Mouse (Mus musculus): ENCODE results near the gene Gmpr. TPM values are rescaled to one million over a fixed set of nuclear protein-coding genes. Genes with fewer than 3 reads are reported as not detected.

Gmpr gene
- total RNA-seq, 4 experiments from 2014 or later = 171 to 206 (median 197) TPM

- no peak for DNase-seq (ENCODE audit: low spot score in 2 of 2)
These were observed 93.2 kb downstream of the Gmpr start for GRCm38 (mm10) chr13:45600443-45600842.

Other genes with a start within 250 kb of the Gmpr start
- 10 to 100 TPM; 11.4 to 21.1 (median 15.7) TPM for gene Mylip, start 117.7 kb upstream of the Gmpr start, total RNA-seq (2022)